Mouse (Mus musculus) heart, postnatal 0 days (tissue): Measurements from ENCODE around the gene Hoxb2.

ENCODE experiments used
- CTCF ChIP-seq: IDR thresholded peaks from 2 replicates; pipeline ENCODE4 v1.5.1; 2016; ENCODE audit warnings: antibody characterized with exemption, control low read depth, low read depth
- EP300 ChIP-seq: IDR thresholded peaks from 2 replicates; pipeline ENCODE4 v1.6.1; 2016; ENCODE audit warnings: antibody characterized with exemption, low read depth

- TF ChIP-seq CTCF (no peak), EP300 (no peak)
These were observed 31.0 kb upstream of the Hoxb2 start for GRCm38 (mm10) chr11:96319071-96319902.
